Mouse (Mus musculus): ENCODE data around the gene Irf2bp1. TPM values are rescaled to one million over a fixed set of nuclear protein-coding genes. Genes with fewer than 3 reads are reported as not detected.

Irf2bp1 gene
- total and polyA plus RNA-seq, 3 experiments: 4.9 to 12.8 (median 6.6) TPM

GRCm38 (mm10) chr7:19054047-19054776 lies 50.4 kb downstream of the Irf2bp1 start, which contains the start of gene Rsph6a:
Gene Rsph6a, plus strand, starts transcription at chr7:19054690.
- Histone ChIP-seq H3K27ac (ENCODE audit: insufficient read depth, low read depth) (no peak within 1 kb of the TSS), H3K4me2 (ENCODE audit: insufficient read depth, low read depth, poor library complexity, severe bottlenecking) (no peak within 1 kb of the TSS), H3K79me2 (replicated peaks; ENCODE audit: control insufficient read depth, extremely low read depth, insufficient read depth, poor library complexity, severe bottlenecking) (no peaks in the 10 kb centered on the region), H3K4me1 (ENCODE audit: control insufficient read depth in 1 of 2, insufficient read depth in 2 of 2) (peaks cover 0 to 12% of the 10 kb centered on the region in 2 experiments; a peak in 1 of 4 replicates), H3K9me3 (replicated peaks; ENCODE audit: low read length) (no peaks in the 10 kb centered on the region), H3K9ac (ENCODE audit: insufficient read depth, low read depth) (no peak within 1 kb of the TSS), H3K4me3 (replicated peaks in 1 of 3; ENCODE audit: low read depth in 2 of 3, low read length in 2 of 3, poor library complexity in 1 of 3) (no peak within 1 kb of the TSS), H3K27me3 (replicated peaks) (no peaks in the 10 kb centered on the region), H3K36me3 (replicated peaks in 1 of 2; ENCODE audit: control insufficient read depth in 1 of 2, insufficient read depth in 1 of 2, low read length in 1 of 2) (peaks cover 63 to 93% of the 10 kb centered on the region in 2 experiments)
- TF ChIP-seq CTCF (conservative IDR thresholded peaks at IDR 0.05 in 1 of 2, IDR thresholded peaks at IDR 0.05 in 1 of 2; ENCODE audit: low read depth in 2 of 2, low read length in 2 of 2) (peak in 1 of 2 experiments; percentile 55; a peak in 2 of 4 replicates), CHD1 (IDR thresholded peaks at IDR 0.05; ENCODE audit: low read depth, low read length) (no peak), ZNF384 (IDR thresholded peaks at IDR 0.05; ENCODE audit: low read depth, low read length) (no peak), NRF1 (IDR thresholded peaks at IDR 0.05; ENCODE audit: low read depth, low read length) (no peak), ZMIZ1 (IDR thresholded peaks at IDR 0.05; ENCODE audit: low read depth, low read length) (no peak), PAX5 (IDR thresholded peaks at IDR 0.05; ENCODE audit: low read length) (no peak), MAZ (IDR thresholded peaks at IDR 0.05; ENCODE audit: low read depth, low read length) (no peak), SMC3 (IDR thresholded peaks at IDR 0.05; ENCODE audit: low read depth, low read length) (peak; percentile 39), MXI1 (IDR thresholded peaks at IDR 0.05; ENCODE audit: low read depth, low read length) (no peak), MEF2A (IDR thresholded peaks at IDR 0.05; ENCODE audit: borderline replicate concordance, low read depth, low read length) (no peak), ZKSCAN1 (IDR thresholded peaks at IDR 0.05; ENCODE audit: borderline replicate concordance, low read depth, low read length) (no peak), CHD2 (IDR thresholded peaks at IDR 0.05; ENCODE audit: low read length) (no peak), HCFC1 (IDR thresholded peaks at IDR 0.05; ENCODE audit: low read depth, low read length) (no peak)
- in situ Hi-C loops (cut with MboI; ENCODE audit: low pct_ligation_motif_present, low pct_unique_long_range_greater_than_20kb, low sequenced_read_pairs) (no loop called here), dilution Hi-C loops (cut with MboI; ENCODE audit: extremely low pct_ligation_motif_present, extremely low pct_unique_long_range_greater_than_20kb, low sequenced_read_pairs) (no loop called here)
- DNase-seq (ENCODE audit: extremely low read depth): peak; percentile 12

GRCm38 (mm10) chr7:19054777-19055076 lies 50.9 kb downstream of the Irf2bp1 start:
- Histone ChIP-seq H3K4me1 (ENCODE audit: control insufficient read depth in 1 of 2, insufficient read depth in 2 of 2) (peaks cover 0 to 10% of the 10 kb centered on the region in 2 experiments; a peak in 1 of 4 replicates), H3K36me3 (replicated peaks in 1 of 2; ENCODE audit: control insufficient read depth in 1 of 2, insufficient read depth in 1 of 2, low read length in 1 of 2) (peaks cover 58 to 90% of the 10 kb centered on the region in 2 experiments), H3K9ac (ENCODE audit: insufficient read depth, low read depth) (no peak overlapping the region), H3K4me2 (ENCODE audit: insufficient read depth, low read depth, poor library complexity, severe bottlenecking) (no peak overlapping the region), H3K27me3 (replicated peaks) (no peaks in the 10 kb centered on the region), H3K27ac (ENCODE audit: insufficient read depth, low read depth) (no peak overlapping the region), H3K79me2 (replicated peaks; ENCODE audit: control insufficient read depth, extremely low read depth, insufficient read depth, poor library complexity, severe bottlenecking) (no peaks in the 10 kb centered on the region), H3K9me3 (replicated peaks; ENCODE audit: low read length) (no peaks in the 10 kb centered on the region), H3K4me3 (replicated peaks in 1 of 3; ENCODE audit: low read depth in 2 of 3, low read length in 2 of 3, poor library complexity in 1 of 3) (no peak overlapping the region)
- dilution Hi-C loops (cut with MboI; ENCODE audit: extremely low pct_ligation_motif_present, extremely low pct_unique_long_range_greater_than_20kb, low sequenced_read_pairs): no loop called here
- TF ChIP-seq JUND (conservative IDR thresholded peaks at IDR 0.05; ENCODE audit: low read depth, low read length): no peak
- no peak for TF ChIP-seq USF2 (conservative IDR thresholded peaks at IDR 0.05; ENCODE audit: low read depth, low read length)
- no peak for TF ChIP-seq MAFK (IDR thresholded peaks at IDR 0.05; ENCODE audit: insufficient replicate concordance, low read length)
- no peak for TF ChIP-seq POLR2A (IDR thresholded peaks at IDR 0.05; ENCODE audit: low read depth, low read length)
- no peak for TF ChIP-seq MYC (IDR thresholded peaks at IDR 0.05; ENCODE audit: low read depth, low read length)
- no peak for DNase-seq (ENCODE audit: extremely low read depth)
- in situ Hi-C loops (cut with MboI; ENCODE audit: low pct_ligation_motif_present, low pct_unique_long_range_greater_than_20kb, low sequenced_read_pairs): no loop called here

All from CH12.LX (cell line).